Mouse (Mus musculus) hindbrain, embryonic 13.5 days (tissue): ENCODE measurements around the gene Gpatch1. TPM values are rescaled to one million over a fixed set of nuclear protein-coding genes. Genes with fewer than 3 reads are reported as not detected.
A peak's percentile ranks its signal among the peaks of the same experiment; 100 is the strongest.
"Not testable (repeated sequence)": the region's sequence is repeated elsewhere in the genome, so short reads cannot be mapped to it uniquely, and the experiment has no call there.

Experiments used
- ATAC-seq: fragments of 200-750 bp; cut with Nextera tagmentation; 2 replicates; pipeline ENCODE4 v1.8.0; 2017; ENCODE audit warnings: moderate TSS enrichment; ENCODE audit not compliant: low FRiP score
- H3K27ac ChIP-seq: fragments of 300-500 bp; sonication (generic); 2 replicates; pipeline ENCODE4 v1.5.1; 2015; ENCODE audit warnings: inconsistent platforms, mild to moderate bottlenecking, moderate library complexity
- H3K27me3 ChIP-seq: fragments of 300-500 bp; sonication (generic); 2 replicates; pipeline ENCODE4 v1.6.1; 2015; ENCODE audit warnings: mild to moderate bottlenecking, inconsistent platforms
- H3K36me3 ChIP-seq: fragments of 300-500 bp; sonication (generic); 2 replicates; pipeline ENCODE4 v1.6.1; 2015; ENCODE audit warnings: mild to moderate bottlenecking, inconsistent platforms
- H3K4me1 ChIP-seq: fragments of 300-500 bp; sonication (generic); replicated peaks from 2 replicates; pipeline ENCODE4 v1.6.1; 2015; ENCODE audit warnings: inconsistent platforms
- H3K4me2 ChIP-seq: fragments of 300-500 bp; sonication (generic); 2 replicates; pipeline ENCODE4 v1.6.1; 2015; ENCODE audit warnings: inconsistent platforms, mild to moderate bottlenecking, moderate library complexity
- H3K4me3 ChIP-seq: fragments of 300-500 bp; sonication (generic); 2 replicates; pipeline ENCODE4 v1.5.1; 2015; ENCODE audit warnings: mild to moderate bottlenecking, inconsistent platforms
- H3K9ac ChIP-seq: fragments of 300-500 bp; sonication (generic); 2 replicates; pipeline ENCODE4 v1.6.1; 2015; ENCODE audit warnings: mild to moderate bottlenecking, inconsistent platforms
- H3K9me3 ChIP-seq: fragments of 300-500 bp; sonication (generic); 2 replicates; pipeline ENCODE4 v1.6.1; 2016; ENCODE audit warnings: inconsistent platforms
- WGBS: fragments of 180-500 bp; shearing (Covaris S2); methylation state at CpG from one replicate; pipeline ENCODE4 v1.1.7; 2015; 5-methylcytosine and 5-hydroxymethylcytosine counted together
- polyA plus RNA-seq: library from polyadenylated mRNA; unstranded; fragments of >200 nt; fragmentation: Nextera tagmentation; extraction: Ambion mirVana; gene quantifications from 2 replicates; pipeline ENCODE4 v1.2.1, GENCODE M21; 2015

Gpatch1 gene
- polyA plus RNA-seq, 1 experiment from 2014 or later = 20.7 TPM

DNA sequence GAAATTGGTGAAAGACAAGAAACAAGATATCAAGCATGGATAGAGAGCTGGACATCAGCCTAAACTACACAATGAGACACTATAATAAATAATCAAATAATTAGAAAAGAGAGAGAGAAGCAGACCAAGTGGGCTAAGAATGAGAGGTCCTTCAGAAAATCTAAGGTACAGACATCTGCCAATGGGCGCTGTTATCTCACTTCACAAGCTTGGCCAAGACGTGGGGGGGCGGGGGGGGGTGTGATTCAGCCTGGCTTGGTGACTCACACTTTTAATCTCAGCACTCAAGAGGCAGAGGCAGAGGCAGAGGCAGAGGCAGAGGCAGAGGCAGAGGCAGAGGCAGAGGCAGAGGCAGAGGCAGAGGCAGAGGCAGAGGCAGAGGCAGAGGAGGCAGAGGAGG is 981 bp upstream of the Gpatch1 start:
- peaks cover 20% of the 10 kb centered on the region for H3K4me1 ChIP-seq
- WGBS = 86% methylated on average over 3 of the region's 3 CpGs
- H3K36me3 ChIP-seq, H3K9ac ChIP-seq, H3K4me2 ChIP-seq, H3K9me3 ChIP-seq, H3K27me3 ChIP-seq, H3K4me3 ChIP-seq, H3K27ac ChIP-seq, ATAC-seq: not testable (repeated sequence)

DNA sequence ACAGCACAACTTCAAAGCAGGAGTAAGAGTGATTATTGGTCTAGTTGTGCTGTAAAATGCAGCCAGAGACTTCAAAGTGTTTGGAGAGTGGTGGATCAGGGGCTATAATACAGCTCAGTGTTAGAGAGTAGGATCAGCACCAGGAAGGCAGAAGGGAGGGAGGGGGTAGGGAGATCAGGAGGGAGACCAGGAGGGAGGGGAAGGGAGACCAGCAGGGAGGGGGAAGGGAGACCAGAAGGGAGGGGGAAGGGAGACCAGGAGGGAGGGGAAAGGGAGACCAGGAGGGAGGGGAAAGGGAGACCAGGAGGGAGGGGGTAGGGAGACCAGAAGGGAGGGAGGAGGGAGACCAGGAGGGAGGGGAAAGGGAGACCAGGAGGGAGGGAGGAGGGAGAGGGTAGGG is 4.1 kb downstream of the Gpatch1 start:
- peaks cover 14% of the 10 kb centered on the region for H3K4me1 ChIP-seq
- H3K4me2 ChIP-seq = no peak overlapping the region
- no peaks in the 10 kb centered on the region for H3K27me3 ChIP-seq
- H3K27ac ChIP-seq = no peak overlapping the region
- ATAC-seq = no peak
- no peak overlapping the region for H3K4me3 ChIP-seq
- no peaks in the 10 kb centered on the region for H3K9me3 ChIP-seq
- peaks cover 12% of the 10 kb centered on the region for H3K36me3 ChIP-seq
- no peak overlapping the region for H3K9ac ChIP-seq

DNA sequence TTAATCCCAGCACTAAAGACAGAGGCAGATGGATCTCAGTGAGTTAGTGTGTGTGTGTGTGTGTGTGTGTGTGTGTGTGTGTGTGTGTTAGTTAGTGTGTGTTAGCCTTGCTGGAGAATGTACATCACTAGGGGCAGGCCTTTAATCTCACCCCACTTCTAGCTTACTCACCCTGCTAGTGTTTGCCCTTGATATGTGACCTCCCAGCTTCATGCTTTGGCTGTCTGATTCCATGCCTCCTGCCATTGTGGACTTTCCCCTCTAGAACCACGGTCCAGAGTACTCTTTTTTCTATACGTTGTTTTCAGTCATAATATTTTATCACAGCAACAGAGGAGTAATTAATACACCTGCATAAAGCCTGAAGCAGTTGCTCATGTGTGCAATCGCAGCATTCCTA is 7.0 kb downstream of the Gpatch1 start:
- H3K36me3 ChIP-seq = peaks cover 41% of the 10 kb centered on the region
- WGBS = 92% methylated on average over 3 of the region's 3 CpGs
- no peak overlapping the region for H3K9ac ChIP-seq
- no peak overlapping the region for H3K4me3 ChIP-seq
- no peaks in the 10 kb centered on the region for H3K9me3 ChIP-seq
- no peaks in the 10 kb centered on the region for H3K27me3 ChIP-seq
- no peak overlapping the region for H3K27ac ChIP-seq
- H3K4me1 ChIP-seq = no peaks in the 10 kb centered on the region
- no peak for ATAC-seq
- H3K4me2 ChIP-seq = no peak overlapping the region

DNA sequence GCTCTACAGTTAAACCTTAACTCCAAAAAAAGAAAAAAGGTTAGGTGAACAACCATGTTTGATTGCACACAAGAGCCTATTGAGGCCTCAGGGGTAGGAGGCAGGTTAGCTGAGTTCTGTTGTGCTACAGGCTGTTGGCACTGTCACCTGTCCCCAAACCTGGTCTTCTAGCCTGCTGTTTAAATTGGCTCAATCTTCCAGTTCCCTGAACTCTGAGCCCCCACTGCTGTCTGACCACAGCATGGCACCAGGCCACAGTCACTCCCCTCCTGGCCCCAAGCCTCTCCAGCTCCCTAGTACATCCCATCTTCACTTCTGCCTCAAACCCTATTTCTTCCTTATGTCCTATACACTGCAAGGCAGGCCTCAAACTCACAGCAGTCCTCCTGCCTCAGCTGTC is 17.4 kb downstream of the Gpatch1 start:
- ATAC-seq = no peak
- Histone ChIP-seq H3K4me3 (no peak overlapping the region), H3K27me3 (no peaks in the 10 kb centered on the region), H3K9me3 (no peaks in the 10 kb centered on the region), H3K36me3 (peaks cover 84% of the 10 kb centered on the region), H3K4me1 (no peaks in the 10 kb centered on the region), H3K4me2 (no peak overlapping the region), H3K9ac (no peak overlapping the region), H3K27ac (no peak overlapping the region)

DNA sequence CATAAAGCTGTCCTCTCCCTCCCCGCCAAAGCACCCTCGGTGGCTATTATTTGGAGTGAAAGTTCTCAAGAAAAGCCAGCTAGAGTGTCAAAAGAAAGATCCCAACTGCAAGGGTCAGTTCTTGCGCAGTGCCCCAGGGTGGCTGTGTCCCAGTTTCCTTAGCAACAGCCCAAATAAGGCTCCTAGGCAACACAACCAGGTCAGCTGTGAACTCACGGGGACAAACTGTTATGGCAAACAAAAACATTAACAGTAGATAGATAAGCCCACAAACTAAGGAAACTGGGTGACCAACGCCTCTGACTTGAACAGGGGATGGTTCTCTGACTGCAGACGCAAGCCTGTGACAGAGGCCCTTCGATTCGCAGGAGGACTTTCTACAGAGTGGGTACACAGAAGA is 18.6 kb downstream of the Gpatch1 start:
- H3K4me3 ChIP-seq = no peak overlapping the region
- no peaks in the 10 kb centered on the region for H3K27me3 ChIP-seq
- no peaks in the 10 kb centered on the region for H3K9me3 ChIP-seq
- no peak for ATAC-seq
- peaks cover 84% of the 10 kb centered on the region for H3K36me3 ChIP-seq
- no peak overlapping the region for H3K4me2 ChIP-seq
- no peaks in the 10 kb centered on the region for H3K4me1 ChIP-seq
- 65% methylated on average over 8 of the region's 8 CpGs for WGBS
- no peak overlapping the region for H3K27ac ChIP-seq
- no peak overlapping the region for H3K9ac ChIP-seq

DNA sequence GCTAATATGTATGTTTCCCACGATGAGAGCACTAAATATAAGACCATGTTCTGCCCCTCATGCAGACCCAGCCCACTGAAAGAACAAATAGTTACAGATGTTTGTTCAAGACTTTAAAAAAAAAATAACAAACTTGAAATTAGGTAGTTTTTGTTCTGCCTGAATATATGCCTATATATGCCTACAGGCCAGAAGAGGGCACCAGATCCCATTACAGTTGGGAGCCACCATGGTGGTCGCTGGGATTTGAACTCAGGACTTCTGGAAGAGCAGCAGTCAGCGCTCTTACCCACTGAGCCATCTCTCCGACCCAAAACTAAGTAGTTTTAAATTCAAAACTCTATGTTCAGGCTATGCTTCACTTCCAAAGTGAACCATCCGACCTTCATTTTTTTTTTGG is 20.4 kb downstream of the Gpatch1 start:
- ATAC-seq = no peak
- H3K9ac ChIP-seq = no peak overlapping the region
- H3K9me3 ChIP-seq = no peaks in the 10 kb centered on the region
- H3K27ac ChIP-seq = no peak overlapping the region
- no peak overlapping the region for H3K4me2 ChIP-seq
- no peaks in the 10 kb centered on the region for H3K27me3 ChIP-seq
- H3K36me3 ChIP-seq = peaks cover 86% of the 10 kb centered on the region
- 95% methylated on average over 5 of the region's 5 CpGs for WGBS
- no peaks in the 10 kb centered on the region for H3K4me1 ChIP-seq
- no peak overlapping the region for H3K4me3 ChIP-seq

DNA sequence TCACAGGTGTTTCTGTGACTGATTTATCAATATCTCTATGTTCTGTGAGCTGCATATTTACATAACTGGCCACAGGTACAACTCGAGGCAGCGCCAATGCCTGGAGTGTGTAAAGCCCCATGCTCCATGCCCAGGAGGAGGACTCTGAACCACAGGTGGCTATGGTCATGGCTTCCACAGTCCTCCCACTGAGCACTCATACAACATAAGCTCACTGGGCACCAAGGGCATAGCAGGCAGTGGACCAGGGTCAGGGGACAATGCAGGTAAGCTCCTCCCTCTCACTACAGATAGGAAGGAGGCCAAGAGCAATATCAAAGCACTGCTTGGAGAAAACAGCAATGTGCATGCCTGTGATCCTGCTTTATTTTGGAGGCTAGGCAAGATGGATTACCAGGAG is 22.6 kb downstream of the Gpatch1 start:
- 93% methylated on average over 2 of the region's 2 CpGs for WGBS
- Histone ChIP-seq H3K9me3 (no peaks in the 10 kb centered on the region), H3K4me2 (no peak overlapping the region), H3K4me3 (no peak overlapping the region), H3K9ac (no peak overlapping the region), H3K4me1 (no peaks in the 10 kb centered on the region), H3K36me3 (peaks cover 86% of the 10 kb centered on the region), H3K27ac (no peak overlapping the region), H3K27me3 (no peaks in the 10 kb centered on the region)
- ATAC-seq = no peak

DNA sequence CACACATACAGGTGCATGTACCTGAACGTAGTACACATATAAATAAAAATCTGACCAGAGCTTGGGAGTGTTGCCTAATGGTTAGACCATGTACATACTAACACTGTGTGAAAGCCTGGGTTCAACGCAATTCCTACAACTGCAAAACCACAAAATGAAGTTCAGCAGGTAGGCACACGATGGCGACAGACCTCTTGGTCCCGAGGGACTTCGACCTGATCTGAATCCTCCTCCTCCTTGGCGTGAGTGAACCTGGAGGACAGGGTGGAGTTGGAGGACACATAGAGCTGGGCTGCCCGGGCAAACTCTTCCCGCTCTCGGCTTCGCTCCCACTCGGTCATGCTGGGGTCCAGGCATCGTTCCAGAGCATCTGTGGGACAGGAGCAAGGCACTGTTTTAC is 24.8 kb downstream of the Gpatch1 start:
- Histone ChIP-seq H3K36me3 (peaks cover 93% of the 10 kb centered on the region), H3K27me3 (no peaks in the 10 kb centered on the region), H3K4me2 (no peak overlapping the region), H3K9ac (no peak overlapping the region), H3K4me1 (no peaks in the 10 kb centered on the region), H3K27ac (no peak overlapping the region), H3K9me3 (no peaks in the 10 kb centered on the region), H3K4me3 (no peak overlapping the region)
- no peak for ATAC-seq
- WGBS = 94% methylated on average over 13 of the region's 13 CpGs

DNA sequence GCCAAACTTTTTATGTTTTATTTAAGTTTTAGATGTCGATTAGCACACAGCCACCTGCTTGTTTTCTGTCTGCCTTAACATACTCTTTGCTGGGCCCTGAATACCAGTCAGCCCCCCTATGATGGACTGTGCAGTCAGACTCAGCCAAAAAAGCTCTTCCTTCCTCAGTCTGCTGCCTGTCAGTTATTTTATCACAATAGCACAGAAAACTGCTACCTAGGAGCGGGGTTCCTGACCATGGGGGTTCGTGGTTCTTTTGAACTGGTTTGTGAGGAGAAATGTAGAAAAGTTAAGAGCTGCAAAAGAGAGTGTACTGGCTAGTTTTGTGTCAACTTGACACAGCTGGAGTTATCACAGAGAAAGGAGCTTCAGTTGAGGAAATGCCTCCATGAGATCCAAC is 39.3 kb downstream of the Gpatch1 start:
- Histone ChIP-seq H3K4me1 (0 out of 2 replicates have a peak, but pooled peaks cover 7% of the 10 kb centered on the region), H3K27me3 (no peaks in the 10 kb centered on the region), H3K9me3 (peaks cover 35% of the 10 kb centered on the region), H3K27ac (no peak overlapping the region), H3K4me3 (no peak overlapping the region), H3K4me2 (no peak overlapping the region), H3K36me3 (peaks cover 94% of the 10 kb centered on the region), H3K9ac (no peak overlapping the region)
- WGBS = 90% methylated on average over 3 of the region's 3 CpGs
- no peak for ATAC-seq

DNA sequence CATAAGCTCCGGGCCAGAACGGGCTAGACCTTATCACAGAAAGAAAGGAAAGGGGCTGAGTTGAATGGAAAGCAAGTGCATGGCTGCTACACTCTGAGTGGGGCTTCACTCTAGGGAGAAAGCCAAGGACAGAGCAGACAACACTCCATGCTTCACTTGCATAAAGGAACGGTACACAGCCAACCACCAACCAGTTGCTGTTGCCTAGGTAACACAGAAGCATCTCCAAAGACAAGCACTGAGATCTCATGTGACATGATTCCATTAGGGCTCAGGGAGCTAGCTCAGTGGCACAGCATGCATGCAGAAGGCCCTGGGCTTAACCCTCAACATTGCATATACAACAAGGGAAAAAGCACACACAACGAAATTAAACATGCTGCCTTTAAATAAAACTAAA is 40.8 kb downstream of the Gpatch1 start:
- H3K27me3 ChIP-seq = no peaks in the 10 kb centered on the region
- H3K9me3 ChIP-seq = peaks cover 35% of the 10 kb centered on the region
- H3K9ac ChIP-seq = no peak overlapping the region
- 35% methylated on average over 4 of the region's 4 CpGs for WGBS
- H3K4me2 ChIP-seq = no peak overlapping the region
- no peak overlapping the region for H3K4me3 ChIP-seq
- peaks cover 80% of the 10 kb centered on the region for H3K36me3 ChIP-seq
- H3K4me1 ChIP-seq = 0 out of 2 replicates have a peak, but pooled peaks cover 7% of the 10 kb centered on the region
- no peak; the same call in 1 of the 2 replicates for ATAC-seq
- H3K27ac ChIP-seq = 0 out of 2 replicates have a peak overlapping the region, but pooled peaks have one; percentile 23

DNA sequence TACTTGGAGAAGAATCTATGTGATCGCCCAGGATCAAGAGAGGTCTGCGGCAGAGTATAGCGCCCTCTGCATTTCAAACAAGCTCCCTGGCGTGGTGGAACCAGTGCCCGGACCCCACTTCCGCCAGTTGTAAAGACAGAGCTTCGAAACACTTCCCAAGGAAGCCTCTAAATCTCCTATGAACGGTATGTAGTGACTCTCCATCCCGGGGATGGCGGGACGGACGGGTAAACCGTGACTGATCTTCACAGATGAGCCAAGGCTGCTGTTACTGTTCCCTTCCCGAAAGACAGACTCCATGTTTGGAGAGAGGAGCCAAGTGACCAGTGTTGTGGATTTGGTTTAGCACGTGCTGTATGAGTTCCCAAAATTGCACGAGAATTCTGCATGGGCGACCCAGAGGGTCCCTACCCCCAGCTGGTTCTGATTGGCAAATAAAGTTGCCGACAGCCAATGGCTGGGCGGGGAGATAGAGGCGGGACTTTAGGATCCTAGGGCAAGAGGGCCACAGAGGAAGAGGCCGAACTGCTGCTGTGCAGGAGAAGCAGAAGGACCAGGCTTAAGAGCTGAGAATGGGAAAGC is 48.7 kb downstream of the Gpatch1 start:
- 13% methylated on average over 21 of the region's 21 CpGs for WGBS
- Histone ChIP-seq H3K9me3 (peaks cover 7% of the 10 kb centered on the region), H3K27me3 (no peaks in the 10 kb centered on the region), H3K36me3 (peaks cover 6% of the 10 kb centered on the region), H3K27ac (no peak overlapping the region), H3K9ac (peak overlapping the region; percentile 65), H3K4me3 (peak overlapping the region; percentile 36), H3K4me1 (peaks cover 8% of the 10 kb centered on the region; the same call in 1 of the 2 replicates), H3K4me2 (peak overlapping the region; percentile 69)
- peak; percentile 66 for ATAC-seq

DNA sequence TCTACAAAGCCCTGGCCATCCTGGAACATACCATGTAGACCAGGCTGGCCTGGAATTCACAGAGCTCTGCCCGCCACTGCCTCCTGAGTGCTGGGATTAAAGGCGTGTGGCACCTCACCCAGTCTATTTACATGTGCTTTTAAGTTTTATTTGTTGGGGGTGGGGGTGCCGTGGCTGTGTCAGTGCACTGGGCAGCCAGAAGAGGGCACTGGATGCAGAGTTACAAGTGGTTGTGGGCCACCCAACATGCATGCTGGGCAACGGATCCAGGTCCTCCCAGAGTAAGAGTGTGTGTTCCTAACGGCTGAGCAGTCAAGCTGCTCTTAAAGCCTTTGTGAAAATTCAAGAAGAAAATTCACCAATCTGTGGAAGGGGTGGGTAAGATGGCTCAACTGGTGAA is 50.4 kb downstream of the Gpatch1 start:
- no peak overlapping the region for H3K4me3 ChIP-seq
- no peak overlapping the region for H3K9ac ChIP-seq
- no peak overlapping the region for H3K4me2 ChIP-seq
- H3K4me1 ChIP-seq = peaks cover 8% of the 10 kb centered on the region; the same call in 1 of the 2 replicates
- no peak for ATAC-seq
- no peaks in the 10 kb centered on the region for H3K36me3 ChIP-seq
- WGBS = 76% methylated on average over 5 of the region's 5 CpGs
- no peaks in the 10 kb centered on the region for H3K9me3 ChIP-seq
- H3K27ac ChIP-seq = no peak overlapping the region
- no peaks in the 10 kb centered on the region for H3K27me3 ChIP-seq

DNA sequence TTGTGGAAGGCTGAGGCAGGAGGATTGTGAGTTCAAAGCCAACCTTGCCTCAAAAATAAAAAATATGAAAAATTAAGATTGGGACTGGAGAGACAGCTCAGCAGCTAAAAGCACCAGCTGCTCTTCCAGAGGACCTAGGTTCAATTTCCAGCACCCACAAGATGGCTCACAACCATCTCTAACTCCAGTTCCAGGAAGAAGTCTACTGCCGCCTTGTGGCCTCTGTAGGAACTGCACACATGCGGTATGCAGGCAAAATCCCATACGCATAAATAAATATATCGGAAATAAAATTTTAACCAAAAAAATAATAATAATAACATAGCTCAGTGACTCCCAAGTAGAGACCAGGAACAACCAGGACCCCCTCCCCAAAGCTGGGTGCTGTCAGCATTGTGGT is 51.6 kb downstream of the Gpatch1 start:
- Histone ChIP-seq H3K9ac (no peak overlapping the region), H3K27me3 (0 out of 2 replicates have a peak, but pooled peaks cover 3% of the 10 kb centered on the region), H3K4me3 (no peak overlapping the region), H3K9me3 (no peaks in the 10 kb centered on the region), H3K27ac (no peak overlapping the region), H3K4me2 (no peak overlapping the region), H3K36me3 (no peaks in the 10 kb centered on the region), H3K4me1 (peaks cover 8% of the 10 kb centered on the region; the same call in 1 of the 2 replicates)
- 78% methylated on average over 4 of the region's 4 CpGs for WGBS
- no peak for ATAC-seq
